Mouse (Mus musculus): ENCODE data around the gene Abhd17b. TPM values are rescaled to one million over a fixed set of nuclear protein-coding genes. Genes with fewer than 3 reads are reported as not detected.
A peak's percentile ranks its signal among the peaks of the same experiment; 100 is the strongest.

Gene Abhd17b
- total and polyA plus RNA-seq, 2 experiments from 2014 or later, result 55.5 to 58.6 TPM

GRCm38 (mm10) chr19:21651664-21652063 lies 1.3 kb upstream of the Abhd17b start:
- ATAC-seq, result no peak

GRCm38 (mm10) chr19:21652285-21653171 lies 457 bp upstream of the Abhd17b start, which contains the start of gene 1110059E24Rik:
Gene 1110059E24Rik (minus strand): TSS chr19:21652976.
- Histone ChIP-seq H3K36me3 (ENCODE audit: insufficient read depth, low read length) (no peaks in the 10 kb centered on the region), H3K27me3 (ENCODE audit: insufficient read depth, low read length) (no peaks in the 10 kb centered on the region), H3K4me3 (ENCODE audit: low read length) (peak within 1 kb of the TSS; percentile 77), H3K4me1 (ENCODE audit: insufficient read depth, low read length) (peaks cover 3% of the 10 kb centered on the region; the same call in 1 of the 2 replicates), H3K27ac (peak within 1 kb of the TSS; percentile 99), H3K9ac (replicated peaks; ENCODE audit: low read length) (peak within 1 kb of the TSS; percentile 92), H3K9me3 (ENCODE audit: low read length) (no peaks in the 10 kb centered on the region), H3K4me2 (ENCODE audit: low read depth, low read length) (peak within 1 kb of the TSS; percentile 62)
- WGBS, result 6% methylated on average over 52 of the region's 52 CpGs
- no peak; the same call in 1 of the 2 replicates for TF ChIP-seq CTCF (IDR thresholded peaks at IDR 0.05; ENCODE audit: low read depth)
- peak; percentile 98 for ATAC-seq
- peak; percentile 97 for DNase-seq (ENCODE audit: low spot score)

More at GRCm38 (mm10) chr19:21651664-21652063, 1.3 kb upstream of the Abhd17b start:
- H3K4me3 ChIP-seq (ENCODE audit: low read length), result peak overlapping the region; percentile 77
- peaks cover 3% of the 10 kb centered on the region; the same call in 1 of the 2 replicates for H3K4me1 ChIP-seq (ENCODE audit: insufficient read depth, low read length)
- H3K27ac ChIP-seq, result peak overlapping the region; percentile 99
- H3K36me3 ChIP-seq (ENCODE audit: insufficient read depth, low read length), result no peaks in the 10 kb centered on the region
- no peaks in the 10 kb centered on the region for H3K27me3 ChIP-seq (ENCODE audit: insufficient read depth, low read length)
- TF ChIP-seq CTCF (IDR thresholded peaks at IDR 0.05; ENCODE audit: low read depth), result no peak
- no peak for DNase-seq (ENCODE audit: low spot score)
- 54% methylated on average over 6 of the region's 6 CpGs for WGBS
- H3K9me3 ChIP-seq (ENCODE audit: low read length), result no peaks in the 10 kb centered on the region
- H3K9ac ChIP-seq (replicated peaks; ENCODE audit: low read length), result peak overlapping the region; percentile 92
- H3K4me2 ChIP-seq (ENCODE audit: low read depth, low read length), result peak overlapping the region; percentile 62

GRCm38 (mm10) chr19:21654788-21655187 lies 1.8 kb downstream of the Abhd17b start:
- DNase-seq (ENCODE audit: low spot score) (no peak), ATAC-seq (no peak)
- Histone ChIP-seq H3K27me3 (ENCODE audit: insufficient read depth, low read length) (no peaks in the 10 kb centered on the region), H3K9me3 (ENCODE audit: low read length) (no peaks in the 10 kb centered on the region), H3K4me3 (ENCODE audit: low read length) (peak overlapping the region; percentile 77), H3K36me3 (ENCODE audit: insufficient read depth, low read length) (no peaks in the 10 kb centered on the region), H3K4me1 (ENCODE audit: insufficient read depth, low read length) (peaks cover 3% of the 10 kb centered on the region; the same call in 1 of the 2 replicates), H3K9ac (replicated peaks; ENCODE audit: low read length) (peak overlapping the region; percentile 92; the same call in 1 of the 2 replicates), H3K4me2 (ENCODE audit: low read depth, low read length) (peak overlapping the region; percentile 62), H3K27ac (no peak overlapping the region)
- no peak for TF ChIP-seq CTCF (IDR thresholded peaks at IDR 0.05; ENCODE audit: low read depth)
- WGBS, result 37% methylated on average over 7 of the region's 7 CpGs

GRCm38 (mm10) chr19:21660734-21661133 lies 7.7 kb downstream of the Abhd17b start:
- Histone ChIP-seq H3K27me3 (ENCODE audit: insufficient read depth, low read length) (no peaks in the 10 kb centered on the region), H3K4me1 (ENCODE audit: insufficient read depth, low read length) (0 out of 2 replicates have a peak, but pooled peaks cover under 1% of the 10 kb centered on the region), H3K36me3 (ENCODE audit: insufficient read depth, low read length) (no peaks in the 10 kb centered on the region), H3K4me2 (ENCODE audit: low read depth, low read length) (no peak overlapping the region), H3K9me3 (ENCODE audit: low read length) (no peaks in the 10 kb centered on the region), H3K9ac (replicated peaks; ENCODE audit: low read length) (no peak overlapping the region), H3K4me3 (ENCODE audit: low read length) (no peak overlapping the region), H3K27ac (no peak overlapping the region)
- 76% methylated on average over 1 of the region's 1 CpGs for whole genome bisulfite sequencing
- no peak for DNase-seq (ENCODE audit: low spot score)
- ATAC-seq, result no peak
- TF ChIP-seq CTCF (IDR thresholded peaks at IDR 0.05; ENCODE audit: low read depth), result no peak

- no peak for TF ChIP-seq CTCF (IDR thresholded peaks at IDR 0.05; ENCODE audit: low read depth)
- no peak overlapping the region for H3K9ac ChIP-seq (replicated peaks; ENCODE audit: low read length)
- H3K4me2 ChIP-seq (ENCODE audit: low read depth, low read length), result no peak overlapping the region
- no peaks in the 10 kb centered on the region for H3K4me1 ChIP-seq (ENCODE audit: insufficient read depth, low read length)
- H3K36me3 ChIP-seq (ENCODE audit: insufficient read depth, low read length), result no peaks in the 10 kb centered on the region
- H3K9me3 ChIP-seq (ENCODE audit: low read length), result no peaks in the 10 kb centered on the region
- no peak overlapping the region for H3K27ac ChIP-seq
- no peak overlapping the region for H3K4me3 ChIP-seq (ENCODE audit: low read length)
- ATAC-seq (no peak), DNase-seq (ENCODE audit: low spot score) (no peak)
- no peaks in the 10 kb centered on the region for H3K27me3 ChIP-seq (ENCODE audit: insufficient read depth, low read length)
- 87% methylated on average over 4 of the region's 4 CpGs for WGBS
These were observed 10.9 kb downstream of the Abhd17b start for GRCm38 (mm10) chr19:21663756-21664456.

- H3K4me3 ChIP-seq (ENCODE audit: low read length), result no peak overlapping the region
- no peaks in the 10 kb centered on the region for H3K27me3 ChIP-seq (ENCODE audit: insufficient read depth, low read length)
- DNase-seq (ENCODE audit: low spot score) (no peak), ATAC-seq (no peak)
- 96% methylated on average over 4 of the region's 4 CpGs for whole genome bisulfite sequencing
- no peak overlapping the region for H3K4me2 ChIP-seq (ENCODE audit: low read depth, low read length)
- no peak for TF ChIP-seq CTCF (IDR thresholded peaks at IDR 0.05; ENCODE audit: low read depth)
- no peaks in the 10 kb centered on the region for H3K4me1 ChIP-seq (ENCODE audit: insufficient read depth, low read length)
- no peaks in the 10 kb centered on the region for H3K36me3 ChIP-seq (ENCODE audit: insufficient read depth, low read length)
- H3K9ac ChIP-seq (replicated peaks; ENCODE audit: low read length), result no peak overlapping the region
- no peak overlapping the region for H3K27ac ChIP-seq
- H3K9me3 ChIP-seq (ENCODE audit: low read length), result no peaks in the 10 kb centered on the region
These were observed 16.7 kb downstream of the Abhd17b start for GRCm38 (mm10) chr19:21669650-21670049.
